In genomic region chr16:29504671-29505070, GRCm38 (mm10) we compare ENCODE assay signal across 25 mouse cellular contexts. TPM values are rescaled to one million over a fixed set of nuclear protein-coding genes. Genes with fewer than 3 reads are reported as not detected.
DNase-seq lines count a peak whose midpoint lies in the region; ATAC-seq and TF ChIP-seq lines count a peak whose summit lies in the region.
"Had no signal": no experiment of that assay in that cellular context is flagged by ENCODE, and none has a peak within 500 bp of the region (broad histone marks: within the 10 kb centered on the region; RNA-seq: fewer than 3 reads in every experiment).

No protein-coding gene starts in this region.

- no peaks in the 10 kb centered on the region for H3K36me3 ChIP-seq in forebrain, postnatal 0 days (ENCODE audit: insufficient read depth)
- H3K36me3 ChIP-seq in forebrain, embryonic 11.5 days (ENCODE audit: control insufficient read depth, insufficient read depth, low read length), result no peaks in the 10 kb centered on the region
- H3K36me3 ChIP-seq: hindbrain, embryonic 10.5 days; liver, embryonic 15.5 days; midbrain, embryonic 10.5 days had no signal

- peak; percentile 53 for ATAC-seq in forebrain, postnatal 0 days
- no peak for ATAC-seq in forebrain, embryonic 11.5 days (replicated peaks; ENCODE audit: low FRiP score)
- ATAC-seq: forebrain, embryonic 14.5 days had no signal

- intact Hi-C loops in left cerebral cortex, postnatal 10 days (cut with DNase I), result no loop called here

- H3K4me3 ChIP-seq in forebrain, postnatal 0 days (ENCODE audit: low read depth, low read length), result no peak overlapping the region
- H3K4me3 ChIP-seq in forebrain, embryonic 11.5 days (ENCODE audit: low read depth, low read length), result no peak overlapping the region
- H3K4me3 ChIP-seq: erythroblast, embryonic 14.5 days; hindbrain, embryonic 10.5 days; left cerebral cortex, adult 2 months; liver, embryonic 15.5 days; midbrain, embryonic 10.5 days had no signal

- no peaks in the 10 kb centered on the region for H3K4me1 ChIP-seq in forebrain, postnatal 0 days (ENCODE audit: insufficient read depth)
- H3K4me1 ChIP-seq in forebrain, embryonic 11.5 days (replicated peaks; ENCODE audit: control insufficient read depth, insufficient read depth, low read length), result no peaks in the 10 kb centered on the region
- H3K4me1 ChIP-seq: hindbrain, embryonic 10.5 days; liver, embryonic 15.5 days; midbrain, embryonic 10.5 days had no signal

- DNase-seq in forebrain, postnatal 0 days, result peak; percentile 3
- DNase-seq in forebrain, embryonic 11.5 days (ENCODE audit: low spot score), result no peak
- DNase-seq in left cerebral cortex, postnatal 10 days (ENCODE audit: extremely low spot score in 1 of 2, low spot score in 2 of 2), result peak; percentile 3 to 33
- DNase-seq in left cerebral cortex, adult 11 months (ENCODE audit: low spot score), result no peak
- DNase-seq in layer of hippocampus, adult 9-11 months, result peak; percentile 7
- peak; percentile 65 for DNase-seq in testis, postnatal 14 days (ENCODE audit: low spot score)
- DNase-seq in adrenal gland, postnatal 14 days, result no peak
- DNase-seq: adrenal gland, adult 2 months; B cell, adult 2 months; gastrocnemius, postnatal 36 days; kidney, adult 8-10 months; kidney, postnatal 14 days; right cerebral cortex, postnatal 14 days; spleen, adult 18-20 months; thymus, adult 18-20 months; thymus, postnatal 4 days had no signal

- no peak overlapping the region for H3K9ac ChIP-seq in forebrain, postnatal 0 days
- H3K9ac ChIP-seq in forebrain, embryonic 11.5 days (ENCODE audit: low read length), result no peak overlapping the region
- H3K9ac ChIP-seq: liver, embryonic 15.5 days had no signal

- no peak overlapping the region for H3K27ac ChIP-seq in forebrain, postnatal 0 days (ENCODE audit: low read depth, low read length)
- no peak overlapping the region for H3K27ac ChIP-seq in forebrain, embryonic 11.5 days (ENCODE audit: low read depth, low read length)
- H3K27ac ChIP-seq: hindbrain, embryonic 10.5 days; liver, embryonic 15.5 days; macrophage; midbrain, embryonic 10.5 days had no signal

- no peaks in the 10 kb centered on the region for H3K27me3 ChIP-seq in forebrain, postnatal 0 days (ENCODE audit: insufficient read depth, low read length)
- H3K27me3 ChIP-seq in forebrain, embryonic 11.5 days (ENCODE audit: control insufficient read depth, insufficient read depth, low read length), result no peaks in the 10 kb centered on the region
- H3K27me3 ChIP-seq: liver, embryonic 15.5 days had no signal

- TF ChIP-seq CTCF in forebrain, postnatal 0 days (IDR thresholded peaks at IDR 0.05; ENCODE audit: low read depth), result no peak

- no peaks in the 10 kb centered on the region for H3K9me3 ChIP-seq in forebrain, postnatal 0 days (ENCODE audit: low read length)
- no peaks in the 10 kb centered on the region for H3K9me3 ChIP-seq in forebrain, embryonic 11.5 days (ENCODE audit: control insufficient read depth, low read length)
- H3K9me3 ChIP-seq: hindbrain, embryonic 10.5 days; liver, embryonic 15.5 days; midbrain, embryonic 10.5 days had no signal

- H3K4me2 ChIP-seq in forebrain, postnatal 0 days (ENCODE audit: low read depth), result no peak overlapping the region
- H3K4me2 ChIP-seq in forebrain, embryonic 11.5 days (ENCODE audit: low read depth, low read length, severe bottlenecking), result no peak overlapping the region
- H3K4me2 ChIP-seq: liver, embryonic 15.5 days had no signal

- WGBS in forebrain, postnatal 0 days, result 63% methylated on average over 4 of the region's 4 CpGs
- 71% methylated on average over 4 of the region's 4 CpGs for WGBS in forebrain, embryonic 11.5 days

RNA-seq across cellular contexts. Expression of gene Atp13a4, which starts 40.0 kb away (rescaled TPM):
- total RNA-seq in forebrain, postnatal 0 days (2014; rRNA removed), result 1.1 and 1.8 TPM in 2 replicates
- polyA plus RNA-seq in forebrain, postnatal 0 days (2015; fragmentation: Nextera tagmentation; extraction: Ambion mirVana), result 1.8 and 1.9 TPM in 2 replicates
- 0.67 TPM in 1 of 2 replicates, not detected in the other for polyA plus RNA-seq in forebrain, embryonic 11.5 days (2014; fragmentation: Nextera tagmentation; extraction: Ambion mirVana)
- total RNA-seq in left cerebral cortex, postnatal 10 days (2021), result 10 to 100 TPM in 1 of 2 experiments, 1 to 10 TPM in 1; 8.8 to 10.3 TPM
- 0.30 and 0.64 TPM in 2 replicates for total RNA-seq in adrenal gland, postnatal 14 days (2021)
- total RNA-seq: adrenal gland, adult 2 months; gastrocnemius, postnatal 36 days had no signal
- polyA plus RNA-seq: adrenal gland, adult 2 months; embryonic facial prominence, embryonic 11.5 days; erythroblast, embryonic 14.5 days; heart, postnatal 0 days; liver, embryonic 15.5 days had no signal

Comparison
In these comparisons a context has a peak if more than half of its experiments do, and no peak if none do; other contexts are left out.
1. DNase-seq: peak in forebrain, postnatal 0 days (single experiment), left cerebral cortex, postnatal 10 days (2 of 2), layer of hippocampus, adult 9-11 months (single experiment) and testis, postnatal 14 days (single experiment); none in forebrain, embryonic 11.5 days (single experiment), left cerebral cortex, adult 11 months (single experiment) and adrenal gland, postnatal 14 days (single experiment).